Mouse (Mus musculus): ENCODE data around the gene Ppp1ca. TPM values are rescaled to one million over a fixed set of nuclear protein-coding genes. Genes with fewer than 3 reads are reported as not detected.

Gene Ppp1ca
- polyA plus RNA-seq, 1 experiment from 2014 or later = 520 TPM

GRCm38 (mm10) chr19:4218784-4219183 is 26.9 kb downstream of the Ppp1ca start:
- Histone ChIP-seq H3K4me1 (ENCODE audit: control insufficient read depth, insufficient read depth, low read length) (peaks cover 16% of the 10 kb centered on the region), H3K36me3 (ENCODE audit: control insufficient read depth, insufficient read depth, low read length) (no peaks in the 10 kb centered on the region), H3K9me3 (replicated peaks; ENCODE audit: control insufficient read depth, low read length, poor library complexity, severe bottlenecking) (no peaks in the 10 kb centered on the region), H3K4me3 (ENCODE audit: low read depth, low read length) (no peak overlapping the region), H3K27me3 (ENCODE audit: control insufficient read depth, insufficient read depth, low read depth, low read length) (peaks cover 15% of the 10 kb centered on the region), H3K9ac (ENCODE audit: low read depth, low read length) (no peak overlapping the region), H3K4me2 (ENCODE audit: low read length) (no peak overlapping the region), H3K27ac (ENCODE audit: low read length) (no peak overlapping the region)
- no peak for ATAC-seq
- 87% methylated on average over 1 of the region's 1 CpGs for WGBS

- H3K36me3 ChIP-seq (ENCODE audit: control insufficient read depth, insufficient read depth, low read length) = no peaks in the 10 kb centered on the region
- H3K27me3 ChIP-seq (ENCODE audit: control insufficient read depth, insufficient read depth, low read depth, low read length) = peaks cover 12% of the 10 kb centered on the region
- no peak for ATAC-seq
- H3K27ac ChIP-seq (ENCODE audit: low read length) = no peak overlapping the region
- peaks cover 6% of the 10 kb centered on the region for H3K4me1 ChIP-seq (ENCODE audit: control insufficient read depth, insufficient read depth, low read length)
- no peak overlapping the region for H3K4me2 ChIP-seq (ENCODE audit: low read length)
- WGBS = 82% methylated on average over 6 of the region's 6 CpGs
- H3K4me3 ChIP-seq (ENCODE audit: low read depth, low read length) = no peak overlapping the region
- no peak overlapping the region for H3K9ac ChIP-seq (ENCODE audit: low read depth, low read length)
- H3K9me3 ChIP-seq (replicated peaks; ENCODE audit: control insufficient read depth, low read length, poor library complexity, severe bottlenecking) = no peaks in the 10 kb centered on the region
These were observed 28.1 kb downstream of the Ppp1ca start for GRCm38 (mm10) chr19:4219943-4220342.

GRCm38 (mm10) chr19:4220416-4220815 is 28.6 kb downstream of the Ppp1ca start:
- no peaks in the 10 kb centered on the region for H3K36me3 ChIP-seq (ENCODE audit: control insufficient read depth, insufficient read depth, low read length)
- H3K27ac ChIP-seq (ENCODE audit: low read length) = no peak overlapping the region
- H3K4me3 ChIP-seq (ENCODE audit: low read depth, low read length) = no peak overlapping the region
- no peak overlapping the region for H3K9ac ChIP-seq (ENCODE audit: low read depth, low read length)
- H3K4me1 ChIP-seq (ENCODE audit: control insufficient read depth, insufficient read depth, low read length) = peaks cover 1% of the 10 kb centered on the region
- WGBS = 60% methylated on average over 4 of the region's 4 CpGs
- peaks cover 12% of the 10 kb centered on the region for H3K27me3 ChIP-seq (ENCODE audit: control insufficient read depth, insufficient read depth, low read depth, low read length)
- H3K9me3 ChIP-seq (replicated peaks; ENCODE audit: control insufficient read depth, low read length, poor library complexity, severe bottlenecking) = no peaks in the 10 kb centered on the region
- ATAC-seq = no peak
- no peak overlapping the region for H3K4me2 ChIP-seq (ENCODE audit: low read length)

DNA sequence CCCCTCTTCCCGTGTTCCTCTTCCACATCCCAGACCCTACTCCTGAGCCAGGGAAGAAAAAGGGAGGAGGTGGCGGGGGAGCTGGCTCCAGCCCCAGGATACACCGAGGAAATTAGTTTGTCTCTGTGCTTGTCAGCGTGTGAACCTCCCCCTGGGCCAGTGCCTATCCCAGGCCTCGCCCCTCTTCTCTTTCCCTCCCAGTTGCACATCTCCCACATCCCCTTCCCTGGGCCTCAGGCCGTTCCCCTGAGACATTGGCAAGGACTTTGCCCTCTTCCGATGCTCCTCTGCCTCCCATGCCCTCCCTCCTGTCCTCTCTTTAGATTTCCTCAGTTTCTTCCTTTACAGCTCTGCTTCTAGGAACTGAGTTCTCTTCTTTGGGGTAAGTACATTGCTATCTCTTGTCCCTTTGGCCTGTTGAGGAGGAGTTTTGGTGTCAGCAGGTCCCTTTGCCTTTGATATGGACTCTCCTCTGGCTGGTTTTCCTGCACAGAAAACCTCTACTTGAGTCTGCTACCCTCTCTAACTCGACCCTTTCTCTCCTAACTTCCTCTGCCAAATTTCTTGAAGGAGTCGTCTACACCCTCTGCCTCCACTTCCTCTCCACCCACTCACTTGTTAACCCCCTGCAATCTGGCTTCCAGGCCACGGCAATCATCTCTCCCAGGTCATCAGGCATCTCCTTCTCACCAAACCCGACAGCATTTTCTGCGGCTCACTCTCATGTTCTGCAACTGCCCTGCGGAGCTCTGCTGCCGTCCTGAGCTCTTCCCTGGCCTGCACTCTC is 29.3 kb downstream of the Ppp1ca start:
- Histone ChIP-seq H3K9me3 (replicated peaks; ENCODE audit: control insufficient read depth, low read length, poor library complexity, severe bottlenecking) (no peaks in the 10 kb centered on the region), H3K9ac (ENCODE audit: low read depth, low read length) (no peak overlapping the region), H3K4me2 (ENCODE audit: low read length) (no peak overlapping the region), H3K27me3 (ENCODE audit: control insufficient read depth, insufficient read depth, low read depth, low read length) (peaks cover 9% of the 10 kb centered on the region), H3K27ac (ENCODE audit: low read length) (no peak overlapping the region), H3K4me1 (ENCODE audit: control insufficient read depth, insufficient read depth, low read length) (no peaks in the 10 kb centered on the region), H3K36me3 (ENCODE audit: control insufficient read depth, insufficient read depth, low read length) (no peaks in the 10 kb centered on the region), H3K4me3 (ENCODE audit: low read depth, low read length) (no peak overlapping the region)
- no peak for ATAC-seq
- 46% methylated on average over 14 of the region's 14 CpGs for WGBS

GRCm38 (mm10) chr19:4222165-4222564 is 30.3 kb downstream of the Ppp1ca start:
- Histone ChIP-seq H3K27ac (ENCODE audit: low read length) (no peak overlapping the region), H3K27me3 (ENCODE audit: control insufficient read depth, insufficient read depth, low read depth, low read length) (no peaks in the 10 kb centered on the region), H3K9ac (ENCODE audit: low read depth, low read length) (no peak overlapping the region), H3K4me2 (ENCODE audit: low read length) (no peak overlapping the region), H3K9me3 (replicated peaks; ENCODE audit: control insufficient read depth, low read length, poor library complexity, severe bottlenecking) (no peaks in the 10 kb centered on the region), H3K4me3 (ENCODE audit: low read depth, low read length) (no peak overlapping the region), H3K4me1 (ENCODE audit: control insufficient read depth, insufficient read depth, low read length) (no peaks in the 10 kb centered on the region), H3K36me3 (ENCODE audit: control insufficient read depth, insufficient read depth, low read length) (no peaks in the 10 kb centered on the region)
- 84% methylated on average over 11 of the region's 11 CpGs for WGBS
- ATAC-seq = no peak

- H3K4me3 ChIP-seq (ENCODE audit: low read depth, low read length) = no peak overlapping the region
- peaks cover 4% of the 10 kb centered on the region for H3K4me1 ChIP-seq (ENCODE audit: control insufficient read depth, insufficient read depth, low read length)
- ATAC-seq = no peak
- 89% methylated on average over 7 of the region's 7 CpGs for WGBS
- H3K4me2 ChIP-seq (ENCODE audit: low read length) = no peak overlapping the region
- H3K27ac ChIP-seq (ENCODE audit: low read length) = no peak overlapping the region
- no peaks in the 10 kb centered on the region for H3K9me3 ChIP-seq (replicated peaks; ENCODE audit: control insufficient read depth, low read length, poor library complexity, severe bottlenecking)
- H3K9ac ChIP-seq (ENCODE audit: low read depth, low read length) = no peak overlapping the region
- peaks cover 5% of the 10 kb centered on the region; the same call in 1 of the 2 replicates for H3K27me3 ChIP-seq (ENCODE audit: control insufficient read depth, insufficient read depth, low read depth, low read length)
- H3K36me3 ChIP-seq (ENCODE audit: control insufficient read depth, insufficient read depth, low read length) = no peaks in the 10 kb centered on the region
These were observed 34.9 kb downstream of the Ppp1ca start for GRCm38 (mm10) chr19:4226779-4227178.

DNA sequence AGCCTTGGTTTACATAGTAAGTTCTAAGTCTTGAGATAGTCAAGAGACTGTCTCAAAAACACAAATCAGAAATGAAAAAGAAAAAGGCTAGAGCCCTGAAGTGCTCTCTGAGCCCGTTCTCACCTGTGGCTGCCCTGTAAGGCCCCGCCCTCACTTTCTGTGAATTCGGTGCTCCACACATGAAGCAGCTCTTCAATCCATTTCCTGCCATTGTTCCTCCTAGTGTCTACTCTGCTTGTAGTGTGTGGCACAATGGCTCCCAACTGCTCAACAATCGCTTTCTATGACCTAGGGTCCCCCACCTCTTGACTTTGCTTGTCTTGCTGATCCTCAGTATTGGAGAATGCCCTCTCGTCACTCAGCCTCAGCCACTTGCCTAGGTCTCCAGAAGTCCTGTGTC is 35.6 kb downstream of the Ppp1ca start:
- H3K36me3 ChIP-seq (ENCODE audit: control insufficient read depth, insufficient read depth, low read length) = no peaks in the 10 kb centered on the region
- no peak for ATAC-seq
- 61% methylated on average over 5 of the region's 5 CpGs for WGBS

GRCm38 (mm10) chr19:4227894-4228678 is 36.2 kb downstream of the Ppp1ca start:
- peaks cover 5% of the 10 kb centered on the region; the same call in 1 of the 2 replicates for H3K27me3 ChIP-seq (ENCODE audit: control insufficient read depth, insufficient read depth, low read depth, low read length)
- H3K4me3 ChIP-seq (ENCODE audit: low read depth, low read length) = no peak overlapping the region
- no peak overlapping the region for H3K9ac ChIP-seq (ENCODE audit: low read depth, low read length)
- 15% methylated on average over 8 of the region's 8 CpGs for WGBS
- no peaks in the 10 kb centered on the region for H3K9me3 ChIP-seq (replicated peaks; ENCODE audit: control insufficient read depth, low read length, poor library complexity, severe bottlenecking)
- ATAC-seq = no peak
- no peak overlapping the region for H3K4me2 ChIP-seq (ENCODE audit: low read length)
- H3K36me3 ChIP-seq (ENCODE audit: control insufficient read depth, insufficient read depth, low read length) = no peaks in the 10 kb centered on the region
- H3K4me1 ChIP-seq (ENCODE audit: control insufficient read depth, insufficient read depth, low read length) = peaks cover 11% of the 10 kb centered on the region
- no peak overlapping the region for H3K27ac ChIP-seq (ENCODE audit: low read length)

More for the DNA sequence above, 35.6 kb downstream of the Ppp1ca start:
- H3K27me3 ChIP-seq (ENCODE audit: control insufficient read depth, insufficient read depth, low read depth, low read length) = peaks cover 5% of the 10 kb centered on the region; the same call in 1 of the 2 replicates
- no peak overlapping the region for H3K4me2 ChIP-seq (ENCODE audit: low read length)
- peaks cover 9% of the 10 kb centered on the region for H3K4me1 ChIP-seq (ENCODE audit: control insufficient read depth, insufficient read depth, low read length)
- no peaks in the 10 kb centered on the region for H3K9me3 ChIP-seq (replicated peaks; ENCODE audit: control insufficient read depth, low read length, poor library complexity, severe bottlenecking)
- no peak overlapping the region for H3K27ac ChIP-seq (ENCODE audit: low read length)
- no peak overlapping the region for H3K4me3 ChIP-seq (ENCODE audit: low read depth, low read length)
- H3K9ac ChIP-seq (ENCODE audit: low read depth, low read length) = no peak overlapping the region

DNA sequence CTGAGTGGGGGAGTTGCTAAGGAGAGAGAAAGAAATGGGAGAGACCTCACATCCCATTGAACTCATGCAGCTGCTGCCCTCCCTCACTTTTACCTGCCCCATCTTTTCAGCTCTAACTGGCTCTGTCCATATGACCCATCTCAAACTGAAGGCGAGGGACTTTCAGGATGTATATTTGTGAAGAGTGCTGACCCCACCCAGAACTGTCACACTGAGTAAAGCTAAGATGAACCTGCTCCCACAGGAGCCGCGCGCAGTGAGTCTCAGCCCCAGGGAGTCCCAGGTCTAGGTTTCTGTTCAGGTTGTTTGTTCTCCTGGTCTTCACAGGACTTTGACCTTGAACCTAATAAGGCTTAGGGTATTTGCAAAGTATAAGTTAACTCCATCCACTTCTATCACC is 37.0 kb downstream of the Ppp1ca start:
- WGBS = 71% methylated on average over 4 of the region's 4 CpGs

More for the DNA sequence above, 37.0 kb downstream of the Ppp1ca start:
- no peaks in the 10 kb centered on the region for H3K36me3 ChIP-seq (ENCODE audit: control insufficient read depth, insufficient read depth, low read length)
- ATAC-seq = no peak
- peaks cover 11% of the 10 kb centered on the region for H3K4me1 ChIP-seq (ENCODE audit: control insufficient read depth, insufficient read depth, low read length)
- peaks cover 5% of the 10 kb centered on the region; the same call in 1 of the 2 replicates for H3K27me3 ChIP-seq (ENCODE audit: control insufficient read depth, insufficient read depth, low read depth, low read length)
- no peak overlapping the region for H3K4me3 ChIP-seq (ENCODE audit: low read depth, low read length)
- H3K9ac ChIP-seq (ENCODE audit: low read depth, low read length) = no peak overlapping the region
- H3K9me3 ChIP-seq (replicated peaks; ENCODE audit: control insufficient read depth, low read length, poor library complexity, severe bottlenecking) = no peaks in the 10 kb centered on the region
- H3K27ac ChIP-seq (ENCODE audit: low read length) = no peak overlapping the region
- H3K4me2 ChIP-seq (ENCODE audit: low read length) = no peak overlapping the region
